Mouse (Mus musculus): ENCODE measurements at regions not wholly inside any gene's neighbourhood (a gene's known extent, or its start where the extent isn't known, plus 50 kb on each side); places are given as distances from the start of the nearest gene placed in this dataset.
"Not testable (repeated sequence)": the region's sequence is repeated elsewhere in the genome, so short reads cannot be mapped to it uniquely, and the experiment has no call there.

GRCm38 (mm10) chr16:82430384-82430783, 397.8 kb upstream of the Gm21833 start:
- DNase-seq (ENCODE audit: low spot score in 2 of 2): no peak

- DNase-seq (ENCODE audit: low spot score in 2 of 2): no peak
These were observed 397.1 kb upstream of the Gm21833 start for GRCm38 (mm10) chr16:82431075-82431474.

- peak; percentile 57 to 73 for DNase-seq (ENCODE audit: low spot score in 2 of 2)
These were observed 396.4 kb upstream of the Gm21833 start for GRCm38 (mm10) chr16:82431811-82432210.

GRCm38 (mm10) chr16:82460872-82461271, 367.3 kb upstream of the Gm21833 start:
- DNase-seq (ENCODE audit: low spot score in 2 of 2): no peak

GRCm38 (mm10) chr16:82470736-82471387, 357.3 kb upstream of the Gm21833 start:
- no peak for DNase-seq (ENCODE audit: low spot score in 2 of 2)

GRCm38 (mm10) chr16:82520406-82520805, 307.8 kb upstream of the Gm21833 start:
- DNase-seq (ENCODE audit: low spot score in 2 of 2): no peak

- no peak for DNase-seq (ENCODE audit: low spot score in 2 of 2)
These were observed 306.6 kb upstream of the Gm21833 start for GRCm38 (mm10) chr16:82521582-82521981.

GRCm38 (mm10) chr16:82564361-82564760, 263.8 kb upstream of the Gm21833 start:
- peak in 1 of 2 experiments; percentile 14 for DNase-seq (ENCODE audit: low spot score in 2 of 2)

- not testable (repeated sequence) for DNase-seq (ENCODE audit: low spot score in 2 of 2)
These were observed 231.7 kb upstream of the Gm21833 start for GRCm38 (mm10) chr16:82596461-82596860.

GRCm38 (mm10) chr16:82602038-82602437, 226.1 kb upstream of the Gm21833 start:
- DNase-seq (ENCODE audit: low spot score in 2 of 2): no peak
